Mouse (Mus musculus) embryonic facial prominence, embryonic 10.5 days (tissue): ENCODE data around the gene Atp5c1. TPM values are rescaled to one million over a fixed set of nuclear protein-coding genes. Genes with fewer than 3 reads are reported as not detected.

Source experiments
- DNase-seq: peaks from one replicate; pipeline ENCODE4 v3.0.0-alpha.2; 2017; ENCODE audit warnings: low spot score
- H3K27ac ChIP-seq: fragments of 300-500 bp; sonication (generic); replicated peaks from 2 replicates; pipeline ENCODE4 v1.5.1; 2016; ENCODE audit warnings: mild to moderate bottlenecking
- H3K27me3 ChIP-seq: fragments of 300-500 bp; sonication (generic); replicated peaks from 2 replicates; pipeline ENCODE4 v1.6.1; 2016; ENCODE audit warnings: low read depth, mild to moderate bottlenecking; ENCODE audit not compliant: poor library complexity, severe bottlenecking
- H3K36me3 ChIP-seq: fragments of 300-500 bp; sonication (generic); replicated peaks from 2 replicates; pipeline ENCODE4 v1.6.1; 2016; ENCODE audit warnings: mild to moderate bottlenecking, moderate library complexity
- H3K4me1 ChIP-seq: fragments of 300-500 bp; sonication (generic); 2 replicates; pipeline ENCODE4 v1.6.1; 2016
- H3K4me3 ChIP-seq: fragments of 300-500 bp; sonication (generic); 2 replicates; pipeline ENCODE4 v1.5.1; 2016; ENCODE audit warnings: mild to moderate bottlenecking, moderate library complexity
- H3K9me3 ChIP-seq: fragments of 300-500 bp; sonication (generic); 2 replicates; pipeline ENCODE4 v1.6.1; 2016; ENCODE audit warnings: mild to moderate bottlenecking
- WGBS: fragments of 180-500 bp; shearing (Covaris S2); methylation state at CpG from one replicate; pipeline ENCODE4 v1.1.7; 2016; 5-methylcytosine and 5-hydroxymethylcytosine counted together
- polyA plus RNA-seq: library from polyadenylated mRNA; unstranded; fragments of >200 nt; fragmentation: Nextera tagmentation; extraction: Ambion mirVana; gene quantifications from 2 replicates; pipeline ENCODE4 v1.2.1, GENCODE M21; 2016

Atp5c1 gene
- polyA plus RNA-seq, 1 experiment from 2014 or later, result 511 TPM

DNA sequence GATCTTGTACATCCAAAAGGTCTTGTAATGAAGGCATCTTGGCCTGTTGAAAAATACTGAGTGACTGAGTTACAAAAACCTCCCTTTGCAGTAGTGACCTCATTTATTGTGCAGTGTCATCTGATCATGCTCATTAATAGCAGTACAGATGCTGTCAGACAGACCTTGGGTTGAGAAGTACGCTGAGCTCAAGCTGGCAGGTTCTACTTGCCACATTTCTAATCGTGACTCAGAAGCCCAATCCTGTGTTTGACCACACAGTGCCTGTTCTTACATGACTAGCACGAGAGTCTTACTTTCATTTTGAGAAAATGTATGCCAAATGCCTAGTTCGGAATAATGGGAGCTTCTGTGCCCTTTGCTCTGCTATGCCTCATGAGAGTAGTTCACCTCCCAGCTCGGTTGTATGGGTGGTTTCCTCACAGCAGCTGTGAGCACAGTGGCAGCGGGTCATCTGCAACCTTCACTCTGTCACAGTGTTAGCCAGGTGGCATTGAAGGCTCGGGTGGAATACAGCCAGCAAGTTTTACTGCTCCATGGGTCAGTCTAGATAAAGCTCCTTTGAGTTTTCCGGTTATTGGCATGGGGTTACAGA, 7.0 kb upstream of the Atp5c1 start:
- no peak for DNase-seq
- Histone ChIP-seq H3K4me1 (no peaks in the 10 kb centered on the region), H3K27ac (no peak overlapping the region), H3K36me3 (peaks cover 96% of the 10 kb centered on the region), H3K9me3 (no peaks in the 10 kb centered on the region), H3K27me3 (no peaks in the 10 kb centered on the region), H3K4me3 (no peak overlapping the region)
- WGBS, result 88% methylated on average over 8 of the region's 8 CpGs

DNA sequence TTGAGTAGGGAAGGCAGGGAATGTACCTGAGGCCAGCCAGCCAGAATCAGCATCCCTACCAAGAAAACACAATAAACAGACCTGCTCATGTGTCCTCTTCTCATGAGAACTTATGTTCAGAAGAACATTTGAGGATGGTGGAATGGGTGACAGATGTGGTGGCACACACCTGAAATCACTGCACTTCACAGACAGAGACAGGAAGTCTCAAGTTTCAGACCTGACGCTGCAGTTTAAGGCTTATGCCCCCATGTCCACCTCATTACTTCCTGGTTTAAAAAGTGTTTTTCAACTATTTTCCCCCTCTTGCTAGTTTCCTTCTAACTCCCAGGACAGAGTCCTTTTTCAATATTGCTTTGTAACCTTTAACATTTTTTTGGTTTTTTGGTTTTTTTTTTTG, 2.4 kb upstream of the Atp5c1 start:
- WGBS, result 56% methylated on average over 1 of the region's 1 CpGs
- no peaks in the 10 kb centered on the region for H3K9me3 ChIP-seq
- no peak for DNase-seq
- no peak overlapping the region for H3K27ac ChIP-seq
- peaks cover 55% of the 10 kb centered on the region for H3K36me3 ChIP-seq
- no peak overlapping the region for H3K4me3 ChIP-seq
- no peaks in the 10 kb centered on the region for H3K27me3 ChIP-seq
- H3K4me1 ChIP-seq, result peaks cover 24% of the 10 kb centered on the region

DNA sequence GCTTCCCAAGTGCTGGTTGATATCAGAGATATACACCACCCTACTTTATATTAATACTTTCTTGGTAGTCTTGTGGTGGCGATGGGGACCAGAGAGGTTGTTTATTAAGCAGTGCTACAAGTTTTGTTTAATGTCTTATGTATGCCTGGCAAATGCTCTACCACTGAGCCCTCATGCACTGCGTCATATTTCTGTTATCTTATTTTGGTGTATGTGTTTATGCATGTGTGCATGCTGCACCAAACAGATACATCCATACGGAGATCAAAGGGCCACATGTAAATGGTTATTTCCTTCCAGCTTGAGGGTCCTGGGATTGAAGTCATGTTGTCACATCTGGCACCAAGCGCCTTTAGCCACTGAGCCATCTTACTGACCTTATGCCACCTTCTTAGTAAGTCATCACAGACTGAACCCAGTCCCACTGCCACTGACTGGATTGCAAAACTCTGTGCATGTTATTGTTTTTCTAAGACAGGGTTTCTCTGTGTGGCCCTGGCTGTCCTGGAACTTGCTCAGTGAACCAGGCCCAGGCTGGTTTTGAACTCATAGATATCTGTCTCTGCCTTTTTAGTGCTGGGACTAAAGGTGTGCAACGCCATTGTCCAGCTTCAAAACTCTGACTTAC, 1.3 kb upstream of the Atp5c1 start:
- no peak for DNase-seq
- H3K4me1 ChIP-seq, result peaks cover 27% of the 10 kb centered on the region
- no peak overlapping the region for H3K27ac ChIP-seq
- H3K4me3 ChIP-seq, result peak overlapping the region; percentile 72
- H3K9me3 ChIP-seq, result no peaks in the 10 kb centered on the region
- no peaks in the 10 kb centered on the region for H3K27me3 ChIP-seq
- WGBS, result 85% methylated on average over 5 of the region's 5 CpGs
- peaks cover 44% of the 10 kb centered on the region for H3K36me3 ChIP-seq

DNA sequence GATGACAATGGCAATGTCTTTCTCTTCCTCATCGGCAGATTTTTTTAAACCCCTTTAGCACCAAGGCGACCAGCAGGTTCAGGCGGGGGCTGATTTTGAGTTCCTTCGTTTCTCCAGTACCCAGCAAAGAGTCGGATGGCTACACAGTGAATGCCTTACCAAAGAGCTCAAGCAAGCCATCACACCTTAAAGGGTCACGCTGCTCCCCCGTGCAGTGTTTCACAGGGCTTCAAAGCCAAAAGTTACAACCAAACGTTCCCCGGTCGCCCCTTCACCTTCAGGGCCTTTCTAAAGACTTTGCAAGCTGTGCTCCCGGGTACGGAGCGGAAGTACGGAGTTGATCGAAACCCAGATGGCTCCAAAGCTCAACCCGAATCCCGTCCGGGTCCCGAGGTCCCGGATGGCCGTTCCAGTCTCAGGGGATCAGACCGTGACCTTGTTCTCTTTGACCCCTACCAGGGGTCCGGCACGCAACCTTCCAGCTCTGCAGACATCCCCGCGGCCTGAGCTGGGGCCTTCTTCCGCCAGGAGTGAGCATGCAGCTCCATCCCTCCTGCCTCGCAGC, 483 bp downstream of the Atp5c1 start:
- no peak for DNase-seq

DNA sequence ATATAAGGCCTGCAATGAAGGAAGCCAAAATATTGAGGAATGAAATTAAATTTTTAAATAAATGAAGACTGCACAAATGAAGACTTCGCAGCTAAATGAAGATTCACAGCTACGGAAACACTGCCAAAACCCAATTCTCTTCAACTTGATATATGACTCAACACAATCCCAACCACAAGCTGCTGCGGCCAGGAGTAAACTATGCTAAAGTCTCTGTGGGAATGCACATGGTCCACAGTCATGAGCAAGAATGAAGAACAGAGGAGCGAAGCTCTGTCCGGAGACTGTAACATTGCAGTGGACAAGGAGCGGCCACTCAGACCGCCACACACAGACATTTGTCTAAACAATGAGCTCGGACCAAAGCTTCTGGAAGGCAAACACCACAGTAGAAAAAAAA, 3.6 kb downstream of the Atp5c1 start:
- Histone ChIP-seq H3K4me1 (peaks cover 33% of the 10 kb centered on the region), H3K9me3 (no peaks in the 10 kb centered on the region), H3K27ac (no peak overlapping the region), H3K36me3 (peaks cover 45% of the 10 kb centered on the region), H3K27me3 (no peaks in the 10 kb centered on the region), H3K4me3 (no peak overlapping the region)
- DNase-seq, result no peak
- WGBS, result 94% methylated on average over 8 of the region's 8 CpGs

More for the DNA sequence above, 483 bp downstream of the Atp5c1 start:
- Histone ChIP-seq H3K4me1 (peaks cover 31% of the 10 kb centered on the region), H3K27ac (peak overlapping the region; percentile 94), H3K27me3 (no peaks in the 10 kb centered on the region), H3K9me3 (no peaks in the 10 kb centered on the region), H3K4me3 (peak overlapping the region; percentile 72), H3K36me3 (peaks cover 42% of the 10 kb centered on the region)
- under 1% methylated on average over 28 of the region's 28 CpGs for WGBS

DNA sequence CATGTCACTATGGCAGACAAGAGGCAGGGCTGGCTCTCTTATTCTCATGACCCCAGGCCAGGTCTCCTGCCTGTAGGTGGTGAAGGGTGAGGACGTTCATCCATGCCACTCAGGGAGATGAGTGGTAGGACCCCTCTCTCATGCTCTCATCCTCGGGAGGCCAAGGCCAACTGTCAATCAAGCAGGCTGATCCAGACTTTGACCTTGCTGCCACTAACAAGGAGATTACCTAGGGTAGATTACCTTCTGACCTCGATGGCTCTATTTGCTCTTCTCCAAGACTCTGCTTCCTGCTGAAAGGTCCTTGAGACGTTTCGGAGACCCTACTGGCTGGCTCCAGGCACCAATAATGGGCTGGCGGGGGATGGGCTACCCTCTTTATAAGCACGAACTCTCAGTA, 5.8 kb downstream of the Atp5c1 start:
- Histone ChIP-seq H3K4me1 (peaks cover 28% of the 10 kb centered on the region), H3K27me3 (no peaks in the 10 kb centered on the region), H3K36me3 (peaks cover 55% of the 10 kb centered on the region), H3K27ac (no peak overlapping the region), H3K4me3 (no peak overlapping the region), H3K9me3 (no peaks in the 10 kb centered on the region)
- 86% methylated on average over 7 of the region's 7 CpGs for WGBS
- no peak for DNase-seq

DNA sequence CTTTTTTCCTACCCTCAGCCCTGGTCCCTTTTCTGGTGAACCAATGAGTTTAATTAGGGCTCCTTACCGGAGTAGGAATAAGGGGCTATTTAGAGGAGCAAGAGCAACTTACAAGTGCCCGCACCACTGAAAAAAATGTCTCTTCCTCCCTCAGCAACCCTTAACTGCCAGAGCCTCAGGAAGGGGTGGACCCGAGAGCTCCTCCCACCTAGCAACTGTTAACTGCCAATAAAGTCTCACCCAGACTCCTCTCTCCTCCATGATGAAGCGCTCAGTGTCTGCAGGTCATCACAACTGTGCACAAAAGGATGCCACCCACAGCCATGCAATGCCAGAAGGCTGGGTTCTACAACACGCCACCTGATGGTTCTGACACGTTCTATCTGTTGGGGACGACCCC, 8.6 kb downstream of the Atp5c1 start:
- Histone ChIP-seq H3K4me1 (0 out of 2 replicates have a peak, but pooled peaks cover 9% of the 10 kb centered on the region), H3K27me3 (no peaks in the 10 kb centered on the region), H3K9me3 (no peaks in the 10 kb centered on the region), H3K36me3 (peaks cover 77% of the 10 kb centered on the region), H3K27ac (no peak overlapping the region), H3K4me3 (no peak overlapping the region)
- DNase-seq, result no peak
- WGBS, result 92% methylated on average over 7 of the region's 7 CpGs

DNA sequence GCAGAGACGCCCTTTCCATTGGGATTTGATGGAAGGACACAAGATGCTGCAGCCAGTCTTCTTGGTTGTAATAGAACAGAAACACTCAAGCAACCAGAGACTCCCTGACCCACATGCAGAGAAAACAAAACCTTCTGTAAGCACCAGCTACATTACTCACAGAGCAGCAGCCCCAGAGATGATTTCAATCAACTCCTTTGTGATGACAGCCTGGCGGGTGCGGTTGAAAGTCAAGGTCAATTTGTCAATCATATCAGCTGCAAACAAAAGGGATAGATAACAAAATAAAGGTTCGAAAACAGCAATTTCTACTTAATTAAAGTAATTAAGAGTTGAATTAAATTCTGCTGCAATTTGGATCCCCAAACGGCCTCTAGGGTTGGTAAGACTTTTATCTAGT, 21.5 kb downstream of the Atp5c1 start:
- no peak overlapping the region for H3K4me3 ChIP-seq
- no peak overlapping the region for H3K27ac ChIP-seq
- WGBS, result 86% methylated on average over 5 of the region's 5 CpGs
- H3K27me3 ChIP-seq, result no peaks in the 10 kb centered on the region
- DNase-seq, result no peak
- H3K4me1 ChIP-seq, result no peaks in the 10 kb centered on the region
- H3K36me3 ChIP-seq, result peaks cover 98% of the 10 kb centered on the region
- no peaks in the 10 kb centered on the region for H3K9me3 ChIP-seq

DNA sequence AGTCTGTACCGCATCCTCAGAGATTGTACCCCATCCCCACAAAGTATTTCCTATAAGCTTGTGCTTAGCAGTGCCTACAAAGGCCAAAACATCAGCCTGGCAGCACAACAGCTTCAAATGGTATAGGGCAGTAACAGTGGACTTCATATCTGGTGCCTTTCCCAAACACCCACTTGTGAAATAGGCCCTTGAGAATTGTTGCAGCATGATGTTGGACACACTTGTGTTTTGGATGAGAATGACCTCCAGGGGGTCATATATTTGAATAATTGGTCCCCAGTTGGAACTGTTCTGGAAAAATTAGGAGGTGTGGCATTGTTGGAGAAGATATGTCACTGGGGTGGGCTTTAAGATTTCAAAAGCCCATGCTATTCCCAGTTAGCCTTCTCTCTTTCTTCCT, 28.3 kb downstream of the Atp5c1 start:
- no peak overlapping the region for H3K4me3 ChIP-seq
- H3K36me3 ChIP-seq, result peaks cover 40% of the 10 kb centered on the region
- no peak for DNase-seq
- no peaks in the 10 kb centered on the region for H3K27me3 ChIP-seq
- peaks cover 17% of the 10 kb centered on the region for H3K4me1 ChIP-seq
- H3K27ac ChIP-seq, result no peak overlapping the region
- H3K9me3 ChIP-seq, result no peaks in the 10 kb centered on the region
- 92% methylated on average over 1 of the region's 1 CpGs for WGBS

DNA sequence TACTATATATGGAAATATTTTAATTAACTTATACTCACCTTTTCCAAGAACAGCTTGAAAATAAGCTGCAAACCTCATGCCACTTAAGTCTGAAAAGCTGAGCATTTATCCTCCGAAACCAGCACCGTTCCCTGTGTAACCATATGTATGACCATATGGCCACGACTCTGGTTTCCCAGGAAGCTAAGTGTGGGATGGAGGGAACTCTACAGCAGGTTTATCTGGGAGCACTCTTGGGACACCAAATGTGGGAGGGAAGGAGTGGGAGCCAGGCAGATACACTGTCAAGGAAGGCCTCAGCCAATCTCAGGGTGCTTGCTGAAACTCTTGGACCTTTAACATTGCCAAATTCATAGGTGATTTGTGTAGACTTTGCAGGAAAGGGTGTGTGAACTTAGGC, 29.4 kb downstream of the Atp5c1 start:
- 87% methylated on average over 3 of the region's 3 CpGs for WGBS
- no peak for DNase-seq
- Histone ChIP-seq H3K9me3 (no peaks in the 10 kb centered on the region), H3K27me3 (no peaks in the 10 kb centered on the region), H3K4me3 (no peak overlapping the region), H3K27ac (no peak overlapping the region), H3K36me3 (peaks cover 29% of the 10 kb centered on the region), H3K4me1 (peaks cover 19% of the 10 kb centered on the region)

DNA sequence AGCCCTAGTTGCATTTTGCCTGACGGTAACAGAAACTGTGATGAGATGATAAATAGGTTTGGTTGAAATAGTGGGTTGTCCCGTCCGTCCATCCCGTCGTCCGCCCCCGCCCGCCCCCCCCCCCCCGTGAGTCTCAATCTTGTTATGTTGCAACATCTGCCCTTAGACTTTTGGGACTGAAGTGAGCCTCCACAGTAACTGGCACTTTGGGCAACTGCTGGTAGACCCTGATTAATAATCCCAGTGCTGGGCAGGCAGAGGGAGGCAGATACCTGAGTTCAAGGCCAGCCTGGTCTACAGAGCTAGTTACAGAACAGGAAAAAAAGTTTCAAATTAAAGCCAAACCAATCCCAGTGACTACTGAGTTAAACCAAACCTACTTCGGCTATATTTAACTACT, 30.9 kb downstream of the Atp5c1 start:
- WGBS, result 21% methylated on average over 10 of the region's 10 CpGs
- peaks cover 19% of the 10 kb centered on the region for H3K4me1 ChIP-seq
- no peaks in the 10 kb centered on the region for H3K27me3 ChIP-seq
- H3K36me3 ChIP-seq, result peaks cover 15% of the 10 kb centered on the region
- no peak for DNase-seq
- H3K9me3 ChIP-seq, result no peaks in the 10 kb centered on the region
- H3K4me3 ChIP-seq, result peak overlapping the region; percentile 99
- H3K27ac ChIP-seq, result no peak overlapping the region

DNA sequence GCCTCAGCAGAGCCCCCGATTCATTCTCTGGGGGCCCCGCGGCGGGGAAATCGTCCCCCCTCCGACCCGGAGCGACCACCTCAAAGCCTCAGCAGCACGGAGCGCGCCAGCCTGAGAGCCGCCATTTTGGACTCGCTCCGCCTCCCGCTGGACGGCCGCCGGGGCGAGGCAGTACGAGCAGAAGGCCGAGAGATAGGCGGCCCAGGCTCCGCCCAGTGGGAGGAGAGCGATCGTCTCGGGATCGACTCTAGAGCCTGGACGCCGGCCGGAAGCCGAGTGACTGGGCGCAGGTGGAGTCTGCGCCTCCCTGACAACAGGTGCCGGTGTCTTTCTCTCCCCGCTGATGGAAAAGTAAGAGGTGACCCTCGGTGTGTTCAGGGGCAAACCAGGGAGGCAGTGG, 31.8 kb downstream of the Atp5c1 start, which contains the start of gene Taf3:
TSS of gene Taf3 (minus strand) at position 136 of the 400 bp plus-strand sequence.
- no peaks in the 10 kb centered on the region for H3K27me3 ChIP-seq
- peaks cover 19% of the 10 kb centered on the region for H3K4me1 ChIP-seq
- H3K4me3 ChIP-seq, result peak within 1 kb of the TSS; percentile 99
- DNase-seq, result peak; percentile 94
- H3K27ac ChIP-seq, result peak within 1 kb of the TSS; percentile 92
- peaks cover 6% of the 10 kb centered on the region for H3K36me3 ChIP-seq
- H3K9me3 ChIP-seq, result no peaks in the 10 kb centered on the region
- under 1% methylated on average over 36 of the region's 36 CpGs for WGBS
